Mouse (Mus musculus) MEL-GATA-1-ER (cell line): Measurements from ENCODE around the gene B230219D22Rik.

Experiments
- DNase-seq: peaks from one replicate; pipeline ENCODE4 v3.0.0-alpha.2; 2012; ENCODE audit warnings: low read depth; ENCODE audit errors: extremely low read depth

B230219D22Rik gene

GRCm38 (mm10) chr13:55692535-55693242 is at the start of gene B230219D22Rik:
Gene B230219D22Rik, plus strand, starts transcription at chr13:55693124.
- DNase-seq = peak; percentile 78

- DNase-seq = peak; percentile 32
Observed at GRCm38 (mm10) chr13:55644525-55644924, 48.4 kb upstream of the B230219D22Rik start.

DNA sequence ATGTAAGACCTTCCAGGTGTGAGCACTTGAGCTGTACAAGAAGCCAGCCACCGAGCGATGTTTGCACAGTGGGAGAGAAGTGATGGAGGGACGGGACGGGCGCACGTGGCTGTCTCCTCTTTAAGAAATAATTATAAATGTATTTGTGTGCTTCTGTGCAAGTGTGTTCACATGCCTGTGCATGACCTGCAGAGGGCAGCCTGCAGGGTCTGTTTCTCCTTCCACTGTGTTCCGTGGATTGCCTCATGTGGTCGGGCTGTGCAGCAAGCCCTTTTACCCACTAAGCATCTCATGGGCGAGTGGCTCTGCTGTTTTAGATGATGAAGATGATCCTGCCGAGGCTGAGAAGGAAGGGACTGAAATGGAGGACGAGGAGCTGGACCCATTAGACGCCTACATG is 42.8 kb upstream of the B230219D22Rik start:
- no peak for DNase-seq

DNA sequence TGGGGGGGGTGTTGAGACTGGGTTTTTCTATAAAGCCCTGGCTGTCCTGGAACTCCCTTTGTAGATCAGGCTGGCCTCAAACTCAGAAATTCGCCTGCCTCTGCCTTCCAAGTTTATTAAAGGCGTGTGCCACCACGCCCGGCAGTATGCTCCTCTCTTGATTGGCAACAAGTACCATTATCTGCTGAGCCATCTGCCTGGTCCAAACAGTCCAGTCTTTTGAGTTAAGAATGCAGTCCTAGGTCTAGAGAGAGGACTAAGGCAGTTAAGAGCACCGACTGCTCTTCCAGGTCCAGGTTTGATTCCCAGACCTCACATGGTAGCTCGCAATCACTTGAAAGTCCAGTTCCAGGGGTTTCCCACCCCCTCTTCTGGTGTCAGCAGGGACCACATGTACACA is 41.9 kb upstream of the B230219D22Rik start:
- no peak for DNase-seq

- peak; percentile 23 for DNase-seq
Observed at GRCm38 (mm10) chr13:55668550-55668949, 24.4 kb upstream of the B230219D22Rik start.

- DNase-seq = no peak
Observed at GRCm38 (mm10) chr13:55672711-55673110, 20.2 kb upstream of the B230219D22Rik start.

DNA sequence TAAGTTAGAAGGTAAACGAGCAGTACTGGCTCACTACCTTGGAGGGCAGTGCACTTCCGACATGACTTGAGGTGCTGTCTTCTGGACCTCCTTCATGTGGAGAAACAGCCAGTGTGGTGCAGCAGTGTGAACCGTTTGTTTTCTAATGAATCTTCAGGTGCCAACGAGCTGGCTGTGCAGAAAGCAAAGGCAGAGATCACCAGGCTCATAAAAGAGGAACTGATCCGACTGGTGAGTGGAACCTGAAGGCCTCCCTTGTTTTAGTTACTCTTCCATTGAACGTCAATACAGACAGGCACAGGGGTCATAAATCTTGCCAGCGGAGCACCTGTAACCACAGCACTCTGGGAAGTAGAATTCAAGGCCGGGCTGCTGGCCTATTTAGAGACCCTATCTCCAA is 15.6 kb upstream of the B230219D22Rik start:
- DNase-seq = no peak

- no peak for DNase-seq
Observed at GRCm38 (mm10) chr13:55682201-55682600, 10.7 kb upstream of the B230219D22Rik start.

DNA sequence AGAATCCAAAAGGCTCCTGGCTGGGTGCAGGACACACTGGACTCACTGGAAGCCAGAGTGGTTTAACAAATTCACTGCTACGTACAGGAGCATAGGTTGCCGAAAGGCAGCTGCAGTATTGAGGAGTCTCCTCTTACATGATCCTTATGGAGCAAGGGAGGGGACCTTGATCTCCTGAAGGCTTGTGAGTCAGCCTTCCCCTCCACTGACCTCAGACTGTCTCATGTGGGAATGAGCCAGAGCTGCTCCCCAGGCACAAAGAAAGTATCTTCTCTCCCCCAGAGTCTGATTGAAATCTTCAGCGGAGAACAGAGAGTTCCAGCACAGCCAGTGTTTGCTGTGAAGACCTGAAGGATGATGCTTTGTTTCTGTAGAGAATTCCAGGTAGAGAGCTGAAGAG is 9.3 kb upstream of the B230219D22Rik start:
- no peak for DNase-seq

DNA sequence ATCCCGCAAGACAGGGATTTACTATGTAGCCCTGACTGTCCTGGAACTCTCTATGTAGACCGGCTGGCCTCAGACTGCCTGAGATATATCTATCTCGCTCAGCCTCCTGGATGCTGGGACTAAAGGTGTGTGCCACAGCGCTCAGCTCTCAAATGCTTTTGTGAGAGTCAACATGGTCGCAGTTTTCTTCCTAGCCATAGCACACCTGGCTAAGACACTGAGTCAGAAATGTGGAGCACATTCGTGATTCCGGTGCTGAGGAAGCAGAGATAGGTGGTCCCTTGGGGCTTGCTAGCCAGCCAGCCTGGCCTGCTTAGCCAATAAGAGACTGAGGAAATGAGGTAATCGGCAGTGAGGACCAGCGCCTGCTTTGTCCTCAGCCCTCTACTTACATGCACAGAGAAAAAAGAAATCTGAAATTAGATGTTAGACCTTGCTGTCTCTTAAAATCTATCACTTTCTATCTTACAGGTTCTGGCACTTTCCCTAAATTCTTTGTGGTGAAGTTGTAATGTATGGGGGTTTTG is 6.8 kb upstream of the B230219D22Rik start:
- no peak for DNase-seq

DNA sequence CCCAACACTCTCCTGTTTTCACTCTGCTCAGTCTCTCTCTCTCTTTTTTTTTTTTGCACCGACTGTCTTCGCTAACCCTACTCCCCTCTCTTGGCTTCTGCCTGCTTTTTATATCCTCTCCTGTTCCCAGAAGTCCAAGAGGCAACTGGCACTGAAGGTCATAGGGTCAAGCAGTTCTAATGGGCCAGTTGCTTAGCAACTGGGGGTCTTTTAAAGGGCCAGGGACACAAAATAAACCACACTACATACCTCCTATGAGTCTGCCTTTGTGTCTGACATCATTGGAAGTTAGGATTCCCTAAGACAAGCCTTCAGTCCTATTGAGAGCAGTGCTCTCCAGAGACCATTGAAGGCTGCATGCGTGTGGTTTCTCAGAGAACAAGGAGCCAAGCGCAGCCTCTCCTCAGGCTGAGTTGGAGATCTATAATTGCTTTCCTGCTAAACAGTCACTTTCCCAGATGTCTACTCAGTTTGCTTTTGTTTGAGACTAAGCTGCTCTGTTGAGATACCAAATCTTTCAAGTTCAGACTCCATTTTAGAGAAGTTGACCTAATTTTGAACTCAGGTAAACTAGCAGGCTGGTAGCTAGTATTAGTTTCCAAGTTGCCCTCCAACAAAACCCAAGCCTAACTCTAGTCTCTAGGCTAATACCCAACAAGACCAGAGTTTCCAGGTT is 4.9 kb upstream of the B230219D22Rik start:
- DNase-seq = peak; percentile 54

- no peak for DNase-seq
Observed at GRCm38 (mm10) chr13:55693243-55693721, 358 bp downstream of the B230219D22Rik start.

DNA sequence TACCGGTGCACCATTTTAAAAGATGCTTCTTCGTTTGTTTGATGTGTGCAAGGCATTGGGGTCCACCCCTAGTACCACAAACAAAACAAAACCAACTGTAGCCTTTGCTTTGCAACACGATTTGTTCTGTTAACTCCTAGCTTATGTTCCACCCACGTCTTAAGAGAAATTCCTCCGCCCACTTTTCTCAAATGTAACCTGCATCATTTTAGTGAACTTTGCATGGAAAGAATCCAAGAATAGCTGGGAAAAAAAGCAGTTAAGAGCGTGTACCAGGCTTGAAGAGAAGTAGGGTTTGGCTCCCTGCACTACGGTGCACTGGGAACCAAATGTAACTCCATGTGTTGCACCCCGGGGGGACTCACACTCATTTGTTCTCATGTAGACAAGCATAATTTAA is 1.2 kb downstream of the B230219D22Rik start:
- DNase-seq = no peak

GRCm38 (mm10) chr13:55695989-55696388 is 3.1 kb downstream of the B230219D22Rik start:
- DNase-seq = peak; percentile 50

GRCm38 (mm10) chr13:55704301-55704700 is 11.4 kb downstream of the B230219D22Rik start:
- DNase-seq = no peak

GRCm38 (mm10) chr13:55712846-55713245 is 19.9 kb downstream of the B230219D22Rik start:
- no peak for DNase-seq

DNA sequence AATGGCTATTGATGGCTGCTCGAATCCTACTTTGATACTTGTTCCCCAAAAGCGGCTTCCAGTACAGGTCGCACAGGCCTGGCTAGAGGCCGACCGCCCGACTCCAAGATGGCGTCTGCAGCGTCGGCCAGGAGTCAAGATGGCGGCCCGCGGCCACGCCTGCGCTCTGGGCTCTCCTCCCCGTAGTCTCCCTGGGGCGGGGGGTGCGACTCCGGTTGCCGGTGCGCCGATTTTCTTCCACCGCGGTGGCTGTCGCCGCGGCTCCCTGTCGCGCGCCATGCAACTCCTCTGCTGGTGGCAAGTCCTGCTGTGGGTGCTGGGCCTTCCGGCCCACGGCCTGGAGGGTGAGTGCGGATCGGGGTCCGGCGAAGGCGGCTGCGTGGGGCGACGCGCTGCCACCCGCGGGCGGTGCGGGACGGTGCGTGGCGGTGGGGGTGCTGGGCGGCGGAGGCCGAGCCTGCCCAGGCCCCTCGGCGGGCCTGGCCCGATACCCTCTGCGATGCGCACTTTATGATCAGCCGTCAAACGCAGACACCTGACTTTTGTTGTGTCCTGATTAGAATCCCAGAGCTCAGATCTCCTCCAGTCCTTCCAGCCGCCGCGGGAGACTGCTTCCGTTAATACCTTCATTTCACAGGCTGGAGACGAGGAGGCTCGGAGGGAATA is 21.7 kb downstream of the B230219D22Rik start, which contains the start of gene Txndc15:
TSS of gene Txndc15 (plus strand) at position 150 of the 666 bp plus-strand sequence.
- DNase-seq = peak; percentile 61

DNA sequence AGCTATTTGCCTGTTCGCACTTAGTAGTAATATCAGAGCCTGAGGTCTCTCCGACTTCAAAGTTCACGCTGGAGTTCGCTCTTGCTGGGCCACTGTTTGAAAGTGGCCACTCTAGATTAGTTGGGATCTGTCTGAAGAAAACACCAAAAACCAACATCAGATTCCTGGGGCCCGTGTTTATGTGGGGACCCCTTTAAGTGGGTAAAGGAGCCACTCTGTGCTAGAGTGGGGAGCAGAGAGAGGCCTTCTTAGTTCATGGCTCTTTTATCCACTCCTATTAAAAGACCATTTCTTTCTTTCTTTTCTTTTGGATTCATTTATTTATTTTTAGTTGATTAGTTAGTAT is 22.2 kb downstream of the B230219D22Rik start:
- DNase-seq = no peak

DNA sequence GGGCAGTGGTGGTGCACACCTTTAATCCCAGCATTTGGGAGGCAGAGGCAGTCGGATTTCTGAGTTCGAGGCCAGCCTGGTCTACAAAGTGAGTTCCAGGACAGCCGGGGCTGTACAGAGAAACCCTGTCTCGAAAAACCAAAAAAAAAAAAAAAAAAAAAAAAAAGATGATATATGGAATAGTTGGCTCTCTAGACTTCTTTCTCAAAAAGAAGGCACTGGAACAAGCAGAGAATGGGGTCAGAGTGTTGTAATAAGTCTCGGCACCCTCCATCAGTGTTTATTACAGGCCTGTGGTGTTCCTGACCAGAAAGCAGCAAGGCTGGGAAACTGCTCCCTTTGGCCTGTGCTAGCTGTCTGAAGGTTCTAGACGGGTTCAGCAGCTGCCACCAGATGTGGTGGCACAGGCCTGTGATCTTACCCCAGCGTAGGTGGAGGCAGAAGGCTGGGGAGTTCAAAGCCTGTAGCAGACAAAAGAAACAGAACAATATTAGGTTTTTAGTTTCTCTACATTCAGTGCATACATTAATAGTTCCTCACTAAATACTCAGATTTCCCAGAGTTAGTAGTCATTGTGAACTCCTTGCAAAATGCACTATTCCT is 23.1 kb downstream of the B230219D22Rik start:
- DNase-seq = no peak

- no peak for DNase-seq
Observed at GRCm38 (mm10) chr13:55721516-55721915, 28.6 kb downstream of the B230219D22Rik start.

- no peak for DNase-seq
Observed at GRCm38 (mm10) chr13:55721995-55722394, 29.1 kb downstream of the B230219D22Rik start.
